Mouse (Mus musculus) CH12.LX (cell line): ENCODE data around the gene Pmf1.

Source experiments
- CTCF ChIP-seq, 2 experiments: IDR thresholded peaks in 1 of 2; conservative IDR thresholded peaks in 1 of 2; 2 replicates each; pipeline ENCODE4 v1.5.1; 2011 to 2012; ENCODE audit warnings: low read depth in 2 of 2, low read length in 2 of 2, improper control_type of control experiment in 1 of 2, inconsistent platforms in 1 of 2, mild to moderate bottlenecking in 1 of 2, moderate library complexity in 1 of 2
- EP300 ChIP-seq: IDR thresholded peaks from 2 replicates; pipeline ENCODE4 v1.6.1; 2011; ENCODE audit warnings: low read length, improper control_type of control experiment

DNA sequence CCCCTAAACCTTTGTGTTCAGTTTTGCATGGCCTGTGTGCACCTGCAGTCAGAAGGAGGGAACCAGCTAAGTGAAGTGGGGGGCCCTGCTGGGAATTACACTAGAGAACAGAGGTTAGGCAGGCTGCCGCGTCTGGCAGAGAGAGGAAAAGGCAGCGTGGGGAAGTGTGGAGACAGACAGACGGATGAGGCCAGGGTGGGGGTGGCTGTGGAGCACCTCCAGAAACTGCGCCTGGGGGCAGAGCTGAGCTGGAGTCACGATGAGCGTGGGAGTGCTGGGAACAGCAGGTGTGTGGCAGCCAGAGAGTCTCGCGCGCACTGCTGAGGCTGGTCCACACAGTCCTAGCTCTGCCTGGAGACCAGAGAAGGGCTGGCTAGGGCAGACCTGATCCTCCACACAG lies 25.4 kb upstream of the Pmf1 start:
- TF ChIP-seq EP300 (no peak), CTCF (conservative IDR thresholded peaks at IDR 0.05 in 1 of 2, IDR thresholded peaks at IDR 0.05 in 1 of 2; ENCODE audit: low read depth in 2 of 2, low read length in 2 of 2) (no peak)
